Mouse (Mus musculus): ENCODE results near the gene Map3k9.

Gene Map3k9

DNA sequence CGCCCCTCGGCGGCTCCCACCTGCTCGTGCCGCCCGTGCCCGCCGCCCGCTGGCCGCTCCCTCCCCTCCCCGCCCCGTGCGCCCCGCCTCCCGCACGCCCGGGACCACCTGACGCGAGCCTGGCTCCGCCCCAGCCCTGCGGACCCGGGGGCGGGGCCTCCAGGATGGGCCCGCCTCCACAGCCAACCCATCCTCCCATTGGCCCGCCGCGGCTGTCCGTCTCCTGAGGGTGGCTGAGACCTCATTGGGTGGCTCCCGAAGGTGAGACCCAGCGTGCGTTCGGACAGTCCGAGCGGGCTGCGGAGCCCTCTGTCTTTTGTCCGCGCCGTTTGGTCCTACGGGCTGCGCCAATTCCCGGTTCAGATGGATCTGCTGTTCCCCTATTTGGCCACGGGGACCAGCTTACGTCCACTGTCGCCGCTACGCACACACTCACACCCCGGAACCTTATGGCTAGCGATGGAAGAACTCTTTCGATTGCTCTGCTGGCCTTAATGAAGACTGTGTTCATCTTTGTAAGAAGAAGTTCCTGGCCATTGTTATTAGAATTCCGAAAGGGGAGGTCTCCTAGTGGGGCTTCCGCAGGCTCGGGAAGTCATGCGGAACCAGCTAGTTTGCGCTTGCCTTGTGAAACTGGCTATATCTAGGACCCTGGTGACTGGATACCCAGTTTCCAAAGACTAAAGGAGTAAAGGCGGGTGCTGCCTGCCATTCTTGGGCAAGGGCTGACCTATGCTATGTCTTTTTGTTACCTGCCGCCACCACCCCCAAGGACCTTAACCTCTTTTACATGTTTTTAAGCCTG is at the start of gene Map3k9:
Gene Map3k9 (minus strand): TSS at position 71 of the 805 bp plus-strand sequence.
- WGBS: 2% methylated on average over 53 of the region's 56 CpGs

- WGBS: 66% methylated on average over 2 of the region's 2 CpGs
Observed at GRCm38 (mm10) chr12:81828355-81828754, 47.4 kb upstream of the Map3k9 start.

DNA sequence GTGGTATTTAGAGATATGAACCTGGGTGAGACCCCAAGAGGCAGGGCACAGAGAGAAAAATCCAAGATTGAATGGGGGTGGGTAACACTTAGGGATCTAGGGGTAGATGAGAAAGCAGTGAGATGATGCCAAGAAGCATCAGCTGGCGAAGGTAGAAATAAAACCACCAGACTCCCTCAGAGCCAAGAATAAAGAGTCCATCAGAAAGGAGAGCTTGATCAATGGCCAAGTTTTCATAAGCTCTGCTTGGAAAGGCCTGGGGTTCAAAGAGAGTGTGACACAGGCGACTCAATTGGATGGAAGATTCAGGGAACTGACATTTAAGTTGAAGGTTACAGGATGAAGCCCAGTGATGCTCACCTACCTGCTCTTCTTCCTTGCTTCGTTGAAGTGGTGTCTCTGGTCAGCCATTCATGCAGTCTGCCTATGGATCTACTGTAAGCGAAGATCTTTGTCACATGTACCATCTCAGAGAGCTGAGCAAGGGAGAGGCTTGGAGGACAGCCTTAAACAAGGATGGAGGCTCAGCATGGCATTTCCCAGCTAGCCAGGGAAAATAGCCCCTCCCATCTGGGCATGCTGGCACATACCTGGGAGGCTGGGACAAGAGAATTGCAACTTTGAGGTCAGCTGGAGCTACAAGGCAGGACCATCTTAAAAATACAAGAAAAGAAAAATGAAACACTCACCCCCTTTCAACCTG is 42.0 kb upstream of the Map3k9 start:
- 82% methylated on average over 4 of the region's 4 CpGs for WGBS

GRCm38 (mm10) chr12:81822176-81822575 is 41.2 kb upstream of the Map3k9 start:
- 93% methylated on average over 4 of the region's 4 CpGs for WGBS

GRCm38 (mm10) chr12:81820700-81821099 is 39.7 kb upstream of the Map3k9 start:
- 55% methylated on average over 4 of the region's 4 CpGs for WGBS

- 56% methylated on average over 6 of the region's 6 CpGs for WGBS
Observed at GRCm38 (mm10) chr12:81817126-81817505, 36.1 kb upstream of the Map3k9 start.

GRCm38 (mm10) chr12:81816330-81817125 is 35.6 kb upstream of the Map3k9 start:
- 32% methylated on average over 10 of the region's 10 CpGs for WGBS

DNA sequence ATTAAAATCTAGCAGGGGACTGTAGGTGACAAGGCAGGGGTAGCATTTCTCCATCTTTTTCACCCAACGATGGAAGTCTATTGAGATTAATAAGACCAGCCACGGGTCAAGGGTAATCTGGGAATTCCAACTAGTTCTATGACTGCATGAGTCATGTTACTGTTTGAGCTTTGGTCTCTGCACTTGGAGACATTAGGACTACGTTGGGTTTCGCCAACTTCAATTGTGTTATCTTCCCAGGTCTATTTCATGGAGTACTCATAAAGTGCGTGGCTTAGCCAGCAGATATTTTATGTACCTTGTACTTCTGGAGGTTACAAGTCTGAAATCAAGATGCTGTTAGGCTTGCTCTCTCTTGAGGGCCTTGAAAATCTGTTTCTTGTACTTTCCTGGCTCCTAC is 33.8 kb upstream of the Map3k9 start:
- 93% methylated on average over 5 of the region's 5 CpGs for WGBS

GRCm38 (mm10) chr12:81810417-81810816 is 29.4 kb upstream of the Map3k9 start:
- WGBS: 59% methylated on average over 8 of the region's 8 CpGs

GRCm38 (mm10) chr12:81808596-81808995 is 27.6 kb upstream of the Map3k9 start:
- 79% methylated on average over 2 of the region's 2 CpGs for WGBS

DNA sequence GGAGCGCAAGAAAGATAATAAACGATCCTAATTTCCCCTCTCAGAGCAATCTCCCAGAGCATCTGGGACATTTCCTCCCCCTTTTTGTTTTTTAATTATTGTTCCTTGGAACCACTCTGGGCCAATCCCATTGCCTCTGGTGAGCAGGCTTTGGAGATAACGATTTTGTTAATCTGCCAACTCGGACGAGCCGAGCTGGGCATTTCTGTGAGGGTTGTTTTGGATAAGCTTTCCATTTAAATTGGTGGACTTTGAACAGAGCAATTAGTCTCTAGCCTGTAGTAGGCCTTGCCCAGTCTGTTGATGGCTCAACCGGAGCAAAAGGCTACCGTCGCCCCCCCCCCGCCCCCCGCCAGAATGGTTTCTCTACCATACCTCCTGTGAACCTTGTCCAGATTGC is 27.0 kb upstream of the Map3k9 start:
- 36% methylated on average over 11 of the region's 11 CpGs for WGBS

DNA sequence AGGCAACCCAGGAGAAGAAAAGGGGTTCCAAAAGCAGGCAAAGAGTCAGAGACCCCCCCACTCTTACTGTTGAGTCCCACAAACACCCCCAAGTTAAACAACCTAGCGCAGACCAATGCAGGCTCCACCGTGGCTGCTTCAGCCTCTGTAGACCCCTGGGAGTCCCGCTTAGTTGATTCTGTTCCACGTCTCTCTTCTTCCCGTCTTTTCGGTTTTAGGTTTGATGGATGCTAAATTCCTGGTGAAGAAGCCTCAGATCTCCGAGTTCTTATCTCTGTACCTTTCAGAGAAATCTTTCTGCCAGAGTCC is 26.5 kb upstream of the Map3k9 start:
- WGBS: 15% methylated on average over 7 of the region's 7 CpGs

- 45% methylated on average over 17 of the region's 17 CpGs for WGBS
Observed at GRCm38 (mm10) chr12:81806759-81807528, 26.0 kb upstream of the Map3k9 start.

DNA sequence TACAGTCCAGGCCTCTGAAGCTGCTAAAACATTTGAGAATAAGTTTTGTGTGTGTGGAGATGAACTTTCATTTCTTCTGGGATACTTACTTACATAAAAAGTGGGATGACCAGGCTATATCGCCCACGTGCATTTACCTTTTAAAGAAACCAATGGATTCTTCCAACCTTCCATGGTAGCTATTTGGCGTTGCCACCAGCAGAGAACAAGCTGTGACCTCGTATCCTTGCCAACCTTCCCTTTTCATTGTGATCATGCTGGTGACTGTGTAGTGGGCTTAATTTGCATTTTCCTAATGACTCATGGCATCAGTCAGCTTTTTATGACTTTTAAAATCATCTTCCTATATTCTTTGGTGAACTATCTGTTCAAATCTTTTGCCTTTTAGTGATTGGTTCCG is 25.1 kb upstream of the Map3k9 start:
- 79% methylated on average over 5 of the region's 5 CpGs for WGBS

DNA sequence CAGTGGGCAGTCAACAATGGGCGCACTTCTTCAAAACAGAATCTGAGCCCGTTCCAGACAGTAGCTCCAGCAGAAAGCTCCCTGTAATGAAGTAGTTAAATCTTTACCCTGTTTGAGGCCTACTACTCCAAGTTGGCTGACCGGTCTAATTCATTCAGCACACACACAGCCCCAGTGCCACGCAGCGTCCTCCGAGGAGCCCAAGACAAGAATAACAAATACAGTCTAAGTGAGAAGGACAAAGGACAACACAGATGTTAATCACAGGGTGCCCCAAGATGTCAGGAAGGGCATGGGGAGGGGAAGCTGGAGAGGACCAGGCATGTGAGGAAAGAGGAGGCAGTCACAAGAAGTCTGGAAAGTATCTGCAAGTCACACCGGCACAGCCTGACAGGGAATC is 22.8 kb upstream of the Map3k9 start:
- WGBS: 50% methylated on average over 7 of the region's 7 CpGs

GRCm38 (mm10) chr12:81803016-81803415 is 22.0 kb upstream of the Map3k9 start:
- WGBS: 99% methylated on average over 3 of the region's 3 CpGs

- WGBS: 58% methylated on average over 9 of the region's 9 CpGs
Observed at GRCm38 (mm10) chr12:81801134-81801533, 20.2 kb upstream of the Map3k9 start.

GRCm38 (mm10) chr12:81796541-81796940 is 15.6 kb upstream of the Map3k9 start:
- WGBS: 6% methylated on average over 7 of the region's 7 CpGs

- WGBS: 72% methylated on average over 6 of the region's 6 CpGs
Observed at GRCm38 (mm10) chr12:81792511-81793218, 11.7 kb upstream of the Map3k9 start.

DNA sequence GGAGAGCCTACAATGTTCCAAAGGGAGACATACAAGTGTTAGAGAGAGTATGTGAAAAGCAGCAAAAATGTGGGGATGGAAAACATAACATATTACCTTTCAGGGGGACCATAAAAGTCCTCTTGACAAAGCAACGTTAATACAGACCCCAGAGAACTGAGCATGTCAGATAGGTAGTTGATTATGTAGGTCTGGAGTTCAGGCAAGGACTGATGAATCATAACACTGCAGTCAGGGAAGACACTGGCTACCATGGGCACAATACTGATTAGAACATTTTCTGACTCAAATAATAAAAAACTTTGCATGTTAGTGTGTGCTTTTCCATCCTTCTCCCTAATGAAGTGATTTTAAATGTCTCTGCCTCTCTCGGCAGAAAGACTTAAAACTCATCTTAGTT is 8.5 kb upstream of the Map3k9 start:
- 70% methylated on average over 2 of the region's 2 CpGs for WGBS

DNA sequence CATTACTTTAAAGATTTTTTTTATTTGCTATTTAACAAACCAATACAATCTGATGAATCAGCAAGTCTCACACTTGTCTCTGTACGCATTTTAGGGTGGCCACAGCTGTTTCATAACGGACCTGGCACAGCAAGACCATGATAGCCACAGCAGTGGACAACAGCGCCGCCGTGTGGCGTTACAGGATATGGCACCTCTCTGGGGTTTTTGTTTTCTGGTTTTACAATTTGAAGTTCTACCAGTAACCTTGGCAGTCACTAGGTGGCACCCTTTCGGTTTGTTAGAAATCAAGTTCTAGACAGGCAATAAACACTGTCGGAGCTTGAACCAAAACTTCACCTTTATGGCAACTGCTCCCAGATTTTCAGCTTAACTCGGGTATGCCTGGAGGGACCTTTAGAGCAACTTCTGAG is 7.7 kb upstream of the Map3k9 start:
- 0% methylated on average over 9 of the region's 9 CpGs for WGBS
